Mouse (Mus musculus): ENCODE measurements around the gene Tff2. TPM values are rescaled to one million over a fixed set of nuclear protein-coding genes. Genes with fewer than 3 reads are reported as not detected.

Gene Tff2
- polyA plus RNA-seq, 1 experiment, result 0.43 TPM

- TF ChIP-seq POLR2A (IDR thresholded peaks at IDR 0.05; ENCODE audit: control insufficient read depth, low read depth, low read length) (no peak), CTCF (IDR thresholded peaks at IDR 0.05; ENCODE audit: control insufficient read depth, insufficient read depth, insufficient replicate concordance, low read depth, low read length) (no peak)
- no peak overlapping the region for H3K4me3 ChIP-seq (ENCODE audit: control insufficient read depth, low read depth, low read length)
- no peaks in the 10 kb centered on the region for H3K36me3 ChIP-seq (ENCODE audit: control insufficient read depth, insufficient read depth, low read length)
- no peaks in the 10 kb centered on the region for H3K27me3 ChIP-seq (ENCODE audit: control insufficient read depth, insufficient read depth, low read length)
- H3K27ac ChIP-seq (ENCODE audit: control insufficient read depth, insufficient read depth, low read depth, low read length), result no peak overlapping the region
- no peaks in the 10 kb centered on the region for H3K4me1 ChIP-seq (ENCODE audit: control insufficient read depth, insufficient read depth, low read length)
These were observed 18.4 kb downstream of the Tff2 start for GRCm38 (mm10) chr17:31125548-31126266.

DNA sequence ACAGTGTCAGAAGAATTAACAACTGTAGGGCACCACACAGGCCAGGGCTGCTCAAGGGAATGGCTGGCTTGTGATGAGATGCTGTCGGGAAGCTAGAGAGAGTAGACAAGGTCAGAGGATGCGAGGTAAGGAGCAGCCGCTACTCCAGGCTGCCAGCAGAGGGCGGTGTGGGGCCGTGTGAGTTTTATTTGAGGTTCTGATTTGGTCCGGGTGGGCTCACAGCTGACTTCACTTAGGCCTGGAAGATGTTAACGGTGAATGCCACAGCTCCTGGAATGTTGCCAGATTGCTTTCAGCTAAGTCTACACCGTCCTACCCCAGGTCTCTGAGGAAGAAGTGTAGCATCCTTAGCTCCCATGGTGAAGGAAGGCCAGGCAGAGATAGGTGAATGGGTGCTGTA is 22.1 kb downstream of the Tff2 start:
- no peaks in the 10 kb centered on the region for H3K4me1 ChIP-seq (ENCODE audit: control insufficient read depth, insufficient read depth, low read length)
- H3K27me3 ChIP-seq (ENCODE audit: control insufficient read depth, insufficient read depth, low read length), result no peaks in the 10 kb centered on the region
- no peak overlapping the region for H3K27ac ChIP-seq (ENCODE audit: control insufficient read depth, insufficient read depth, low read depth, low read length)
- H3K4me3 ChIP-seq (ENCODE audit: control insufficient read depth, low read depth, low read length), result no peak overlapping the region
- TF ChIP-seq POLR2A (IDR thresholded peaks at IDR 0.05; ENCODE audit: control insufficient read depth, low read depth, low read length) (no peak), CTCF (IDR thresholded peaks at IDR 0.05; ENCODE audit: control insufficient read depth, insufficient read depth, insufficient replicate concordance, low read depth, low read length) (peak; percentile 92)
- H3K36me3 ChIP-seq (ENCODE audit: control insufficient read depth, insufficient read depth, low read length), result no peaks in the 10 kb centered on the region

GRCm38 (mm10) chr17:31119429-31119828 is 24.7 kb downstream of the Tff2 start:
- Histone ChIP-seq H3K4me3 (ENCODE audit: control insufficient read depth, low read depth, low read length) (no peak overlapping the region), H3K36me3 (ENCODE audit: control insufficient read depth, insufficient read depth, low read length) (no peaks in the 10 kb centered on the region), H3K4me1 (ENCODE audit: control insufficient read depth, insufficient read depth, low read length) (no peaks in the 10 kb centered on the region), H3K27me3 (ENCODE audit: control insufficient read depth, insufficient read depth, low read length) (no peaks in the 10 kb centered on the region), H3K27ac (ENCODE audit: control insufficient read depth, insufficient read depth, low read depth, low read length) (no peak overlapping the region)
- TF ChIP-seq CTCF (IDR thresholded peaks at IDR 0.05; ENCODE audit: control insufficient read depth, insufficient read depth, insufficient replicate concordance, low read depth, low read length) (peak; percentile 87; the same call in 1 of the 2 replicates), POLR2A (IDR thresholded peaks at IDR 0.05; ENCODE audit: control insufficient read depth, low read depth, low read length) (no peak)

DNA sequence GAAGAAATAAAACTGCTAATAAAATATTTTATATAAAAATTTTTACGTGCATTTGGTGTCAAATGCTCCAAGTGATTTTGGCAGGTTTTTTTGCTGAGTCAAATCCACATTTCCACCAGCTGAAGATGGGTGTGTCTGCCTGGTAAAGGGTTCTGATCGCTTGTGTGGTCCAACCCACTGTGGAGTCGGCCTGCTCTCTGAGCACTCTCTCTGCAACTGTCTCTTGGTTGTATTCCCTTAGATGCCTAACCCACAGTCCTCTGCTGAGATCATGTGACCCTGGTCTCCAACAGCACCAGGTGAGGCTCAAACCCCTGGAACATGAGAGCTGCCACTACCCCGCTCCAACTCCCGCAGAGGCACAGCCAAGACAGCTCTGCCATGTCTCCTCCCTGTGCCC is 26.1 kb downstream of the Tff2 start:
- TF ChIP-seq POLR2A (IDR thresholded peaks at IDR 0.05; ENCODE audit: control insufficient read depth, low read depth, low read length), result no peak
- no peak for TF ChIP-seq CTCF (IDR thresholded peaks at IDR 0.05; ENCODE audit: control insufficient read depth, insufficient read depth, insufficient replicate concordance, low read depth, low read length)
- no peak overlapping the region for H3K27ac ChIP-seq (ENCODE audit: control insufficient read depth, insufficient read depth, low read depth, low read length)
- H3K27me3 ChIP-seq (ENCODE audit: control insufficient read depth, insufficient read depth, low read length), result no peaks in the 10 kb centered on the region
- H3K4me3 ChIP-seq (ENCODE audit: control insufficient read depth, low read depth, low read length), result no peak overlapping the region
- H3K4me1 ChIP-seq (ENCODE audit: control insufficient read depth, insufficient read depth, low read length), result no peaks in the 10 kb centered on the region
- H3K36me3 ChIP-seq (ENCODE audit: control insufficient read depth, insufficient read depth, low read length), result no peaks in the 10 kb centered on the region

DNA sequence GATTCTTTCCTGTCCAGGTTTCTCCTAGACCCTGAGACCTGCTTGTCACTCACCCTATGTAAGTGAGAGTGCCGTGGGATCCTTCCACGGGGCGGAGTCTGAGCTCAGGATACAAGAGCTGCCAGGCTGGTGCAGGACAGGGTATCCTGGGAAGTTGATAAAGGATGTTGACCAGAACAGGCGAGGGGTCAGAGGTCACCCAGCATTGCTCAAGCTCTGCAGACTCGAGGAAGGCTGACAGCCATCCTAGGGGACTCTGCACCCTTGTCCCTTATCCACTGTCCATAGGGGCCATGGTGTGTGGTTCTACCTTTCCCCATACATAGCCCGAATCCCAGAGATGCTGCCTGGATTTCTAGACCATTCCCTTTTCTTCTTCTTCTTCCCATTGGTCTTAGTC is 28.0 kb downstream of the Tff2 start:
- no peaks in the 10 kb centered on the region for H3K36me3 ChIP-seq (ENCODE audit: control insufficient read depth, insufficient read depth, low read length)
- no peaks in the 10 kb centered on the region for H3K4me1 ChIP-seq (ENCODE audit: control insufficient read depth, insufficient read depth, low read length)
- H3K27me3 ChIP-seq (ENCODE audit: control insufficient read depth, insufficient read depth, low read length), result no peaks in the 10 kb centered on the region
- TF ChIP-seq POLR2A (IDR thresholded peaks at IDR 0.05; ENCODE audit: control insufficient read depth, low read depth, low read length) (no peak), CTCF (IDR thresholded peaks at IDR 0.05; ENCODE audit: control insufficient read depth, insufficient read depth, insufficient replicate concordance, low read depth, low read length) (no peak)
- H3K4me3 ChIP-seq (ENCODE audit: control insufficient read depth, low read depth, low read length), result no peak overlapping the region
- H3K27ac ChIP-seq (ENCODE audit: control insufficient read depth, insufficient read depth, low read depth, low read length), result no peak overlapping the region

- Histone ChIP-seq H3K4me1 (ENCODE audit: control insufficient read depth, insufficient read depth, low read length) (no peaks in the 10 kb centered on the region), H3K4me3 (ENCODE audit: control insufficient read depth, low read depth, low read length) (no peak overlapping the region), H3K27me3 (ENCODE audit: control insufficient read depth, insufficient read depth, low read length) (no peaks in the 10 kb centered on the region), H3K36me3 (ENCODE audit: control insufficient read depth, insufficient read depth, low read length) (no peaks in the 10 kb centered on the region), H3K27ac (ENCODE audit: control insufficient read depth, insufficient read depth, low read depth, low read length) (no peak overlapping the region)
- TF ChIP-seq CTCF (IDR thresholded peaks at IDR 0.05; ENCODE audit: control insufficient read depth, insufficient read depth, insufficient replicate concordance, low read depth, low read length) (no peak), POLR2A (IDR thresholded peaks at IDR 0.05; ENCODE audit: control insufficient read depth, low read depth, low read length) (no peak)
These were observed 30.8 kb downstream of the Tff2 start for GRCm38 (mm10) chr17:31113191-31113856.

- no peaks in the 10 kb centered on the region for H3K36me3 ChIP-seq (ENCODE audit: control insufficient read depth, insufficient read depth, low read length)
- TF ChIP-seq POLR2A (IDR thresholded peaks at IDR 0.05; ENCODE audit: control insufficient read depth, low read depth, low read length), result no peak
- TF ChIP-seq CTCF (IDR thresholded peaks at IDR 0.05; ENCODE audit: control insufficient read depth, insufficient read depth, insufficient replicate concordance, low read depth, low read length), result no peak
These were observed 35.7 kb downstream of the Tff2 start for GRCm38 (mm10) chr17:31108388-31108787.

More at GRCm38 (mm10) chr17:31108388-31108787, 35.7 kb downstream of the Tff2 start:
- H3K4me3 ChIP-seq (ENCODE audit: control insufficient read depth, low read depth, low read length), result no peak overlapping the region
- H3K27ac ChIP-seq (ENCODE audit: control insufficient read depth, insufficient read depth, low read depth, low read length), result no peak overlapping the region
- H3K27me3 ChIP-seq (ENCODE audit: control insufficient read depth, insufficient read depth, low read length), result no peaks in the 10 kb centered on the region
- H3K4me1 ChIP-seq (ENCODE audit: control insufficient read depth, insufficient read depth, low read length), result no peaks in the 10 kb centered on the region

All from testis, adult 2 months (tissue).